Mouse (Mus musculus): ENCODE measurements around the gene Mvb12b. TPM values are rescaled to one million over a fixed set of nuclear protein-coding genes. Genes with fewer than 3 reads are reported as not detected.
A peak's percentile ranks its signal among the peaks of the same experiment; 100 is the strongest.

Gene Mvb12b
- 47.9 and 60.2 TPM in 2 replicates for polyA plus RNA-seq (2014; fragmentation: Nextera tagmentation; extraction: Ambion mirVana)

DNA sequence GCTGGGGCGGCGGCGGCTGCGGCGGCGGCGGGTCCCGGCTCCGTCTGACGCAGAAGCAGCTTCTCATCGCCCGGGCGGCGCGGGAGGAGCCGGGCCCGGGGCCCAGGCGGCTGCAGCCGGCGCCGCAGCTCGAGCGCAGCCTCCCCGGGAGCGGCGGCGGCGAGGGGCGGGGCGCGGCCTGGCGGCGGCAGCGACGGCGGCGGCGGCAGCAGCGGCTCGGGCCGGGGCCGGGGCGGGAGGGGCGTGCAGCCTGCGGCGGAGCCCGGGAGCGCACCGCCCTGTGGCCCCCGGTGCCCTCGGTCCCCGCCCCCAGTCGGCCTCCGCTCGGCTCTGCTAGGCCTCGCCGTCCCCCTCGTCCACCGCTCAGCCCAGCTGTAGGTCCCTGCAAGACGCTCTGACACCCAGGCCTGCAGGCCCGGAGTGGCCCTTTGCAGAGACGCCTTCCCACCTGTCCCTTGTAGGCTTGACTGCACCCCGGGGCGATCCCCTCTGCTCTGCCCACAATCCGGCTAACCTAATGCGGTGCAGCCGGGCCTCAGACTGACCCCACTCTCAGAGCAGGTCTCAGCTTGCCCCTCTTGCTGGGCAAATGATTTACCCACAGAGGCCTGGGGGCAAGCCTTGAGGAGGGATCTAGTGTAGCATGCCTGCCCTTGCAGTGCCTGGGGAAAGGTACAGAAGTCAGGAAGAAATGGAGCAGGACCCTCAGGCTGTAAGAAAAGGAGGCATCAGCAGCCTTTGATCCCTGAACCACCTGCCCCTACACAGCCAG, at the start of gene Mvb12b:
Gene Mvb12b, minus strand, starts transcription at position 619 of the 772 bp plus-strand sequence.
- peak within 1 kb of the TSS; percentile 94 for H3K4me2 ChIP-seq (ENCODE audit: low read length)
- peak within 1 kb of the TSS; percentile 100 for H3K9ac ChIP-seq (replicated peaks; ENCODE audit: low read length)
- H3K4me3 ChIP-seq (replicated peaks; ENCODE audit: low read depth, low read length): peak within 1 kb of the TSS; percentile 80
- under 1% methylated on average over 48 of the region's 67 CpGs for WGBS
- peaks cover 32% of the 10 kb centered on the region for H3K4me1 ChIP-seq (ENCODE audit: control insufficient read depth, insufficient read depth, low read length)
- H3K36me3 ChIP-seq (ENCODE audit: control insufficient read depth, insufficient read depth, low read length): no peaks in the 10 kb centered on the region
- H3K27me3 ChIP-seq (ENCODE audit: control insufficient read depth, insufficient read depth, low read length): no peaks in the 10 kb centered on the region
- DNase-seq (peak; percentile 80), ATAC-seq (ENCODE audit: low FRiP score, low TSS enrichment) (peak; percentile 77)
- H3K27ac ChIP-seq (replicated peaks; ENCODE audit: low read depth, low read length): peak within 1 kb of the TSS; percentile 99
- no peaks in the 10 kb centered on the region for H3K9me3 ChIP-seq (ENCODE audit: control insufficient read depth, low read length)

DNA sequence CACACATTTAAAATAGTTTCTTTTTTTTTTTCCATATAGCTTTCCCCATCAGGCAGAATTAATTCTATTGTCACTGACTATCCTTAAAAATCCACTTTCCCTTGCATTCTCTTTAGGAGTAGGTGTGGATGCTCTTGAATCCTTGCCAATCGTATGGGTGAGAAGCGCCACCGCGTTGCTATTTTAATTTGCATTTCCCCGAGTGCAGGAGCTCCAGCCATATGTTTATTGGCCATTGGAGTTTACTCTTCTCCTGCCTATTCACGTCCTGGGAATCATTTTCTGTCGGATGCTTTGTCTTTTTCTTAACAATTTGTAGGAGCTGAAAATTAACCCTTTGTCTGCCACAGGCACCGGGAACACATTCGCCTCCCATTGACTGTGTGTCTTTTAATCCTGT, 48.0 kb upstream of the Mvb12b start:
- peak overlapping the region; percentile 38 for H3K27ac ChIP-seq (replicated peaks; ENCODE audit: low read depth, low read length)
- ATAC-seq (ENCODE audit: low FRiP score, low TSS enrichment) (no peak), DNase-seq (peak; percentile 66)
- 25% methylated on average over 9 of the region's 9 CpGs for WGBS
- H3K9ac ChIP-seq (replicated peaks; ENCODE audit: low read length): no peak overlapping the region
- H3K36me3 ChIP-seq (ENCODE audit: control insufficient read depth, insufficient read depth, low read length): no peaks in the 10 kb centered on the region
- no peaks in the 10 kb centered on the region for H3K4me1 ChIP-seq (ENCODE audit: control insufficient read depth, insufficient read depth, low read length)
- H3K27me3 ChIP-seq (ENCODE audit: control insufficient read depth, insufficient read depth, low read length): no peaks in the 10 kb centered on the region
- no peaks in the 10 kb centered on the region for H3K9me3 ChIP-seq (ENCODE audit: control insufficient read depth, low read length)
- H3K4me2 ChIP-seq (ENCODE audit: low read length): peak overlapping the region; percentile 22; the same call in 1 of the 2 replicates
- H3K4me3 ChIP-seq (replicated peaks; ENCODE audit: low read depth, low read length): no peak overlapping the region

DNA sequence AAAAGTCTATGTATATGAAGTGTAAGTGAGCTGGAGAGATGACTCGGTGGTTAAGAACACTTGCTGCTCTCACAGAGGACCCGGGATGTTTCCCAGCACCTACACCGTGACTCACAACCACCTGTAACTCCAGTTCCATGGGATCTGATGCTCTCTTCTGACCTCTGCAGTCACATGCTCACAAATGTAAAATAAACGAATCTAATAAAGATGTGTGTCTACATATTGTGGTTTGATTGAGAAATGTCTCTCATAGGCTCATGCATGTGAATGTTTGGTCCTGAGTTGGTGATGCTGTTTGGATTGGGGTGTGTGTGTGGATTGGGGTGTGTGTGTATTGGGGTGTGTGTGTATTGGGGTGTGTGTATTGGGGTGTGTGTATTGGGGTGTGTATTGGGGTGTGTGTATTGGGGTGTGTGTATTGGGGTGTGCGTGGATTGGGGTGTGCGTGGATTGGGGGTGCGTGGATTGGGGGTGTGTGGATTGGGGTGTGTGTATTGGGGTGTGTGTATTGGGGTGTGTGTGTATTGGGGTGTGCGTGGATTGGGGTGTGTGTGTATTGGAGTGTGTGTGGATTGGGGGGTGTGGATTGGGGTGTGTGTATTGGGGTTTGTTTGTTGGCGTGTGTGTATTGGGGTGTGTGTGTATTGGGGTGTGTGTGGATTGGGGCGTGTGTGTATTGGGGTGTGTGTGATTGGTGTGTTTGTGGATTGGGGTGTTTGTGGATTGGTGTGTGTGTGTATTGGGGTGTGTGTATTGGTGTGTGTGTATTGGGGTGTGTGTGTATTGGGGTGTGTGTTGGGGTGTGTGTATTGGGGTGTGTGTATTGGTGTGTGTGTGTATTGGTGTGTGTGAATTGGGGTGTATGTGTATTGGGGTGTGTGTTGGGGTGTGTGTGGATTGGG, 46.1 kb upstream of the Mvb12b start:
- no peaks in the 10 kb centered on the region for H3K9me3 ChIP-seq (ENCODE audit: control insufficient read depth, low read length)
- H3K4me3 ChIP-seq (replicated peaks; ENCODE audit: low read depth, low read length): no peak overlapping the region
- DNase-seq: no peak
- H3K9ac ChIP-seq (replicated peaks; ENCODE audit: low read length): no peak overlapping the region
- H3K36me3 ChIP-seq (ENCODE audit: control insufficient read depth, insufficient read depth, low read length): no peaks in the 10 kb centered on the region
- H3K27ac ChIP-seq (replicated peaks; ENCODE audit: low read depth, low read length): no peak overlapping the region
- H3K4me1 ChIP-seq (ENCODE audit: control insufficient read depth, insufficient read depth, low read length): no peaks in the 10 kb centered on the region
- WGBS: 70% methylated on average over 10 of the region's 10 CpGs
- no peaks in the 10 kb centered on the region for H3K27me3 ChIP-seq (ENCODE audit: control insufficient read depth, insufficient read depth, low read length)
- H3K4me2 ChIP-seq (ENCODE audit: low read length): no peak overlapping the region
- ATAC-seq (ENCODE audit: low FRiP score, low TSS enrichment): 0 out of 2 replicates have a peak, but pooled peaks have one; percentile 57

DNA sequence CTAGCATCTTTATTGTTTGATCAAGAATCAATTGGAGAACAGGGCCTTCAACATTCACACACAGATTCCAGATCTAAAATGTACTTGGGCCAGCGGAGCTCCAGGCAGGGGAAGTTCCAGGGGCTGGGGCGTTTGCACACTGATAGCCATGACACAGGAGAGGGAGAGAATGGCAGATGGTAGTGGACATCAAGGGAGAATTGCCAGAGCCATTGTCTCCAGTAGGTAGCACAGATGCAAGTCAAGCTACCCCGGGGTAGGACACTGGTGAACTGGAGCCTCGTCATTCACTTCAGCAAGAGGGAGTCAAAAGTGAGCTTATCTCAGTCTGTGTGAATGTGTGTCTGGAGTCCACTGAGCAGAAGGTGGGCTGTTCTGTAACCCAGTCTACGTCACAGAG, 43.4 kb upstream of the Mvb12b start:
- DNase-seq (no peak), ATAC-seq (ENCODE audit: low FRiP score, low TSS enrichment) (no peak)
- Histone ChIP-seq H3K9ac (replicated peaks; ENCODE audit: low read length) (no peak overlapping the region), H3K4me1 (ENCODE audit: control insufficient read depth, insufficient read depth, low read length) (no peaks in the 10 kb centered on the region), H3K36me3 (ENCODE audit: control insufficient read depth, insufficient read depth, low read length) (no peaks in the 10 kb centered on the region), H3K27ac (replicated peaks; ENCODE audit: low read depth, low read length) (no peak overlapping the region), H3K9me3 (ENCODE audit: control insufficient read depth, low read length) (no peaks in the 10 kb centered on the region), H3K4me2 (ENCODE audit: low read length) (no peak overlapping the region), H3K4me3 (replicated peaks; ENCODE audit: low read depth, low read length) (no peak overlapping the region), H3K27me3 (ENCODE audit: control insufficient read depth, insufficient read depth, low read length) (no peaks in the 10 kb centered on the region)
- WGBS: 73% methylated on average over 5 of the region's 5 CpGs

DNA sequence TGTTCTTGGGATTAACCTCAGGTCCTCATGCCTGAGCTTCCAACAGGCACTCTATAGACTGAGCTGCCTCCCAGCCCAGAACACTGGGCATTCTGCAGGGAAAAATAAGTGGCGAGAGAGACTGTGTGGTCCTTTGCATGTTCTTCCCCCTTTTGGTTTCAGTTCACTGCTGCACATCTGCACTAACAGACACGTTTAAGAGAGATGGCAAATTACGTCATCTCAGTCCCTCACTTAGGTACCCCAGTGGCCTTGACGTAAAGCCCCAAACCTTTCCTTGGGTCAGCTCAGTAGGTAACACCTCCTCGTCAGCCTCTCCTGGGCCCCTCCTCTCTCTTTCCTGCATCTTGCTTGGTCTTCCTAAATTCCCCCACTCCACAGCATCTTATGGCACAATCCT, 37.5 kb upstream of the Mvb12b start:
- Histone ChIP-seq H3K9me3 (ENCODE audit: control insufficient read depth, low read length) (no peaks in the 10 kb centered on the region), H3K4me1 (ENCODE audit: control insufficient read depth, insufficient read depth, low read length) (no peaks in the 10 kb centered on the region), H3K4me2 (ENCODE audit: low read length) (no peak overlapping the region), H3K9ac (replicated peaks; ENCODE audit: low read length) (no peak overlapping the region), H3K36me3 (ENCODE audit: control insufficient read depth, insufficient read depth, low read length) (no peaks in the 10 kb centered on the region), H3K4me3 (replicated peaks; ENCODE audit: low read depth, low read length) (no peak overlapping the region), H3K27me3 (ENCODE audit: control insufficient read depth, insufficient read depth, low read length) (no peaks in the 10 kb centered on the region), H3K27ac (replicated peaks; ENCODE audit: low read depth, low read length) (no peak overlapping the region)
- no peak for DNase-seq
- ATAC-seq (ENCODE audit: low FRiP score, low TSS enrichment): no peak
- WGBS: 83% methylated on average over 5 of the region's 5 CpGs

DNA sequence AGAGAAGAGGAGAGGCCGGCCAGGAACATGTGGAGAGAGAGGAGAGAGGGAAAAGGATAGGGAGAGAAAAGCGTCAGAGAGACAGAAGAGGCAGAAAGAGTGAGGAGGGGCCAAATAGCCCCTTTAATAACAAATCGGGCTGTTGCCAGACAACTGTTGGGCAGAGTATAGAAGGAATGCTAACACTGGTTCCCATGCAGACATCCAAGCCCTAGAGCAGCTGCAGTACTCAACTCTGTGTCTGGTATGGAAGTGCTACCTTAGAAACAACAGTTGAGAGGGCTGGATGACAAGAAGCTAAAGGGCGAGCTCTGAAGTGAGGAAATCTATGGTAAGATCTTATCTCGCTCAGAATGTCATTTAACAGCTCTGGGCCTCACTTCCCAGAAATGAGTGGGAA, 35.7 kb upstream of the Mvb12b start:
- no peak overlapping the region for H3K4me2 ChIP-seq (ENCODE audit: low read length)
- no peak overlapping the region for H3K27ac ChIP-seq (replicated peaks; ENCODE audit: low read depth, low read length)
- DNase-seq (no peak), ATAC-seq (ENCODE audit: low FRiP score, low TSS enrichment) (no peak)
- no peak overlapping the region for H3K4me3 ChIP-seq (replicated peaks; ENCODE audit: low read depth, low read length)
- H3K36me3 ChIP-seq (ENCODE audit: control insufficient read depth, insufficient read depth, low read length): no peaks in the 10 kb centered on the region
- H3K9me3 ChIP-seq (ENCODE audit: control insufficient read depth, low read length): no peaks in the 10 kb centered on the region
- WGBS: 64% methylated on average over 5 of the region's 5 CpGs
- peaks cover 4% of the 10 kb centered on the region; the same call in 1 of the 2 replicates for H3K4me1 ChIP-seq (ENCODE audit: control insufficient read depth, insufficient read depth, low read length)
- H3K27me3 ChIP-seq (ENCODE audit: control insufficient read depth, insufficient read depth, low read length): no peaks in the 10 kb centered on the region
- H3K9ac ChIP-seq (replicated peaks; ENCODE audit: low read length): no peak overlapping the region

DNA sequence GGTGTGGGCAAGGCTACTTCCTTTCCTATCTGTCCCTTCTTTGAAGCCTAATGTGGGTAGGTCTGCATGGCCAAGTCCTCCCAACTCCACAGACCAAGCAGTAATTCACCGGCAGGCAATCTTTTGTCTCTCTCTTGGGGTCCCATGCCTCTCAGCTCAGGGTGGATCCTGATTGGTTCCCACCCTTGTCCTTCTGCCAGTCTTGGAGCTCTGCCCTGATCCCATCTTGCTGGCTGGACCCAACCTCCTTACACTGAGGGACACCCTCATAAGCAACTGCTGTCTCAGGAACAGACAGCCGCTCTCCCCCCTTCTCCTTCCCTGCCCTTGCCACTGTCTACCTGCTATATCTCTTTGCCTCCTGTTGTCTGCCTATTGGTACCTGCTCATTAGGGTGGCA, 34.7 kb upstream of the Mvb12b start:
- Histone ChIP-seq H3K4me2 (ENCODE audit: low read length) (no peak overlapping the region), H3K27ac (replicated peaks; ENCODE audit: low read depth, low read length) (no peak overlapping the region), H3K27me3 (ENCODE audit: control insufficient read depth, insufficient read depth, low read length) (no peaks in the 10 kb centered on the region), H3K4me3 (replicated peaks; ENCODE audit: low read depth, low read length) (no peak overlapping the region), H3K36me3 (ENCODE audit: control insufficient read depth, insufficient read depth, low read length) (no peaks in the 10 kb centered on the region), H3K9me3 (ENCODE audit: control insufficient read depth, low read length) (no peaks in the 10 kb centered on the region), H3K9ac (replicated peaks; ENCODE audit: low read length) (no peak overlapping the region), H3K4me1 (ENCODE audit: control insufficient read depth, insufficient read depth, low read length) (peaks cover 4% of the 10 kb centered on the region; the same call in 1 of the 2 replicates)
- WGBS: 94% methylated on average over 2 of the region's 2 CpGs
- ATAC-seq (ENCODE audit: low FRiP score, low TSS enrichment) (no peak), DNase-seq (no peak)

DNA sequence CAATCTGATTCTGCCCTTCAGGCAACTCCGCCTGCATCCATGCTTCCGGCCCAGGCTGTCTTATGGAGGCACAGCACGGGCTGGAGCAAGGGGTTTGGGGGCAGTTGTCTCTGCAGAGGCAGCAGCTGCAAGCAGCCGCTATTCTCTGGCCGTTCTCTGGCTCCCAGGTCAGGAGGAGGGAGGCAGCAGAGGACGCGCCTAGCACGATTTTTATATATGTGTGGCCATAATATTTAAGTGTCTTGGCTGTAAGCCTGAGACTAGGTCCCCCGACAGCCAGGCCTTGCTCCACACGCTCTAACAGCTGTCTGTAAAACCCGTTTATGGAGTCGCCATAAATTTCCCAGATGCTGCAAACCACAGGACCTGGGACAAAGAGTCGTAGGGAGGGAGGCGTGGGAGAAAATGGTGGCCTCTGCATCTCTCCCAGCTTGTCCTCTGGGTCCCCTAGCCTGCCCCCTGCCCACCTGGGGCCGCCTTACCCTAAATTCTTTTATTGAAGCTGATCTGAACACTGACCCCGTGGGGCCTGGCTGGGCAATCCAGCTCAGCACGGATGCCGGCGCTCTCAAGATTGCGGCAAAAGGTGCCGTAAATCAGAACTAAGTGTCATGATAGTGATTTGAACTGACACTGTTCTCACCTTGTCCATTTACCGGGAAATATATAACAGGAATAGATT, 32.3 kb upstream of the Mvb12b start:
- Histone ChIP-seq H3K4me1 (ENCODE audit: control insufficient read depth, insufficient read depth, low read length) (peaks cover 4% of the 10 kb centered on the region; the same call in 1 of the 2 replicates), H3K9ac (replicated peaks; ENCODE audit: low read length) (no peak overlapping the region), H3K27me3 (ENCODE audit: control insufficient read depth, insufficient read depth, low read length) (no peaks in the 10 kb centered on the region), H3K9me3 (ENCODE audit: control insufficient read depth, low read length) (no peaks in the 10 kb centered on the region), H3K36me3 (ENCODE audit: control insufficient read depth, insufficient read depth, low read length) (no peaks in the 10 kb centered on the region), H3K4me2 (ENCODE audit: low read length) (0 out of 2 replicates have a peak overlapping the region, but pooled peaks have one; percentile 21), H3K4me3 (replicated peaks; ENCODE audit: low read depth, low read length) (no peak overlapping the region), H3K27ac (replicated peaks; ENCODE audit: low read depth, low read length) (no peak overlapping the region; the same call in 1 of the 2 replicates)
- ATAC-seq (ENCODE audit: low FRiP score, low TSS enrichment): no peak; the same call in 1 of the 2 replicates
- 17% methylated on average over 22 of the region's 22 CpGs for whole genome bisulfite sequencing
- peak; percentile 53 for DNase-seq
